Mouse (Mus musculus) embryonic stem cell, embryonic (primary cell): Measurements from ENCODE around the gene Vkorc1.

Experiments used
- CTCF ChIA-PET, 4 experiments: fragments of 300-600 bp in 2 of 4; fragments of 350-600 bp in 2 of 4; sonication (Branson Sonifier 250); formaldehyde crosslinking; loops; one replicate each; lab custom pipeline; 2022; ENCODE audit warnings: inconsistent platforms in 2 of 4; lab: Charles Lee
- POLR2A ChIA-PET, 4 experiments: fragments of 300-600 bp in 2 of 4; fragments of 350-600 bp in 2 of 4; sonication (Branson Sonifier 250); formaldehyde crosslinking; loops; one replicate each; lab custom pipeline; 2022; ENCODE audit warnings: antibody characterized with exemption in 4 of 4, inconsistent platforms in 1 of 4; lab: Charles Lee

Vkorc1 gene

DNA sequence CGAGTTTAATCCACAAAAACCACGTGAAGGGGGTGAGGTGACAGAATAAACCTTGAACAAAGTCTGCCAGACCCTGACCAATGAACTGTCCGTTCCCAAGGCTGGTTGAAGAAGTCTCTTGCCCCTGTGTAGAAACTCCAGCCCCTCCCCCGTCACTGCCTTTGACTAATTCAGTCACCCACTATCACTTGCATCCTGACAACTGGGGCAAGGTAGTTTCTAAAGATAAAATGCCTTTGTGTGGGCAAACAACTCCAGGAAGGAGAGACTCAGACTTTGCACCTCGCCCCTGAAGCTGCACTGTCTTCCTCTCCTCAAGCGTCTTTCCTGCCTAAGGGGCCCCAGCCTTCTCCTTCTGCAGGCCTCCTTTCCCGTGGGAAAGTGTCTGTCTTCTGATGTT is 4.6 kb upstream of the Vkorc1 start:
- CTCF ChIA-PET = no interaction called here
- POLR2A ChIA-PET = interaction anchor here in 2 of 4 experiments (1.0 to 5.5 kb wide), 8 partner anchors 8 to 94 kb away, joined by 3 to 40 read pairs (median 8); partner anchors contain the start of genes Fus (in 1 of the 2), Kat8 (in 1 of the 2) and Prss53 (in 1 of the 2)

DNA sequence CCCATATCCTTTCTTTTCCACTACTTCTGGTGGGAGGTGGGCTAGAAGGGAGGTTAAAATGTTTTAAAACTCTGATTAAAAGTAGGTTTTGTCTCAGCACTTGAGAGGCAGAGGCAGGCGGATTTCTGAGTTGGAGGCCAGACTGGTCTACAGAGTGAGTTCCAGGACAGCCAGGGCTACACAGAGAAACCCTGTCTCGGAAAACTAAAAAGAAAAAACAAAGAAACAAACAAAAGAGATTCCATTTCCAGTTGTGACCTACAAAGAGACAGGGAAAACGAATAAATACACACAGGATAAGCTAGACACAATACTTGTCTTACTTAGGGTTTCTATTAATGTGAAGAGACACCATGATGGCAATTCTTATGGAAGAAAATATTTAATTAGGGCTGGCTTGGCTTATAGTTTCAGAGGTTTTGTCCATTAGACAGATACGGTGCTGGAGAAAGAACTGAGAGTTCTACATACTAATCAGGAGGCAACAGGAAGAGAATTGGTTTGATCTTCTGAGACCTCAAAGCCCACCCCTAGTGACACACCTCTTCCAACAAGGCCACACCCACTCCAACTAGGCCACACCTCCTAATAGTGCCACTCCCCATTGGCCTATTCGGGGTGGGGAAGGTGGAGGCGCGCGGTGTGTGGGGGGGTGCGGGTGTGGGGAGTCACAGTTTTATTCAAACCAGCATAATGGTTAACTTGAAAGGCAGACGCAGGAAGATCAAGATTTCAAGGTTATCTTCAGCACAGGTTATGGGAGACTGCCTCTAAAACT is 3.0 kb upstream of the Vkorc1 start:
- ChIA-PET POLR2A (interaction anchor here in 3 of 4 experiments (0.6 to 5.5 kb wide), 20 partner anchors 8 to 121 kb away, joined by 3 to 40 read pairs (median 4); partner anchors contain the start of genes Kat8 (in 3 of the 3), Zfp646 (in 2 of the 3), Zfp668 (in 2 of the 3) and Fus (in 1 of the 3)), CTCF (no interaction called here)

DNA sequence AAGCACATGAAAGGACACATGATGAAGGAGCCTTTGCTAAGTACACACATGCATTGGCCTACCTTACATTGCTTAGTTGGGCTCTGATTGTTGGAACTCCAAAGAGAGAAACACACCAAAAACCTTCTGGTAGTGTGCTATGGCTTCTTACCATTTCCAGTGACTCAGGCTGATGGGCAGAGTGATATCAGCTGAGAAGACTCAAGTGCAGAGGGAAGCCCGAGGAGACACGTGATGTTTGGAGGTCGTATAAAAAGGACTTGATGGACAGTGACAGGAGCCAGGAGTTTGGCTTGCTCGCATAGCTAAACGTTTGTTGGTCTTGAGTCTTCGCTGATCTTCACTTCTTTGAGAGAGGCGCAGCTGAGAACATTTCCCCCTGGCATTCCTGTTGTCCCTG is 2.1 kb upstream of the Vkorc1 start:
- ChIA-PET POLR2A (interaction anchor here in 3 of 4 experiments (0.6 to 5.5 kb wide), 16 partner anchors 10 to 333 kb away, joined by 3 to 40 read pairs (median 4); partner anchors contain the start of genes Kat8 (in 3 of the 3), Zfp646 (in 2 of the 3), Zfp668 (in 2 of the 3) and Fus (in 1 of the 3)), CTCF (interaction anchor here in 3 of 4 experiments (0.6 to 3.4 kb wide), 3 partner anchors 14 to 24 kb away, joined by 3 to 23 read pairs (median 4); no protein-coding TSS in a partner anchor)

DNA sequence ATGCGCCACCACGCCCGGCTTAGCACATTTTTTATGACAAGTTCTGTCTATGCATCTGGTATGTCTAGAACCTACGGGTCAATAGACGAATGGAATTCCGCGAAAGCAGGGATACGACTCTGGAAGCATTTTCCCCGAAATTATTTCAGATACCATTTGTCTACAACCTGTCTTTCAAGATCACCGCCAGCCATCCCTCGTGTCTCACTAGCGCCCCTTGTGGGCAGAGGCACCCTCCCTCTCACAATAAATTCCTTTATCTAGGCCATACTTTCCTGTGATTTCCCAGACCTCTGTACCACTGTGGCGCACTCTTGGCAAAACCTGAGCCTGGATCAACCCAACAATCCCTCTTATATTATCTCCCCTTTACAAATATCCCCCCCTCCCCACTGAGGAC is 967 bp upstream of the Vkorc1 start:
- CTCF ChIA-PET = interaction anchor here in 3 of 4 experiments (0.6 to 3.4 kb wide), 8 partner anchors 9 to 221 kb away, joined by 3 to 23 read pairs (median 5); partner anchors contain the start of genes Zfp646 (in 1 of the 3) and Zfp668 (in 1 of the 3)
- POLR2A ChIA-PET = interaction anchor here (0.6 to 5.5 kb wide), 31 partner anchors 8 to 119 kb away, joined by 3 to 40 read pairs (median 5); partner anchors contain the start of genes Zfp668 (in 3 of the 4), Bckdk (in 2 of the 4), Fus (in 2 of the 4) and Zfp646 (in 2 of the 4)

DNA sequence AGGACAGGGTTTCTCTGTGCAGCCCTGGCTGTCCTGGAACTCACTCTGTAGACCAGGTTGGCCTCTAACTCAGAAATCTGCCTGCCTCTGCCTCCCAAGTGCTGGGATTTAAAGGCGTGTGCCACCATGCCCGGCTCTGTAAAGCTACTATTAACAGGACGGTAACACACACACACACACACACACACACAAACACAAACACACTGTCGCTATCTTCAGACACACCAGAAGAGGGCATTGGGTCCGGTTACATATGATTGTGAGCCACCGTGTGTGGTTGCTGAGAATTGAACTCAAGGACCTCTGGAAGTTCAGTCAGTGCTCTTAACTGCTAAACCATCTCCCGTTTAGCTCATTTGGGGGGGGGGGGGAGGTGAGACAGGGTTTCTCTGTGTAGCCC is 474 bp upstream of the Vkorc1 start:
- POLR2A ChIA-PET = interaction anchor here (0.7 to 5.5 kb wide), 61 partner anchors 8 to 566 kb away, joined by 3 to 40 read pairs (median 4); partner anchors contain the start of genes Zfp646 (in 4 of the 4), Kat8 (in 3 of the 4), Zfp668 (in 3 of the 4) and Bckdk (in 2 of the 4)

DNA sequence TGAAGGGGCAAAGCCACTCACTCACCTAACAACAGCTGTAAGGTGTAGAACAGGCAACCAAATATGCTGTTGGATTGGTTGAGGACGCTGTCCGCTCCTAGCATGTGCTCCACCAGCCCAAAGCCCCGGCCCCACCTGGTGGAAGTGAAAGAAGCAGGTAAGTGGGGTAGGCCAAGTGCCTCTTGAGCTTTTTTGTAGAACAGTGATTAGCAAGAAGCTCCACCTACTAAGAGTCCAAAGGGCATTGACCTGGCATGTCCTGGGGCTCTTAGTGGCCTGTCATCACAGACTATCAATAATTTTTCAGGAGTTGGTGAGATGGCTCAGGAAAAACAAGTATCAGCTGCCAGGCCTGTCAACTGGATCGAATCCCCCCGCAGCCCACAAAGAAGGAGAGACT is 937 bp downstream of the Vkorc1 start:
- ChIA-PET CTCF (interaction anchor here in 3 of 4 experiments (0.7 to 3.4 kb wide), 8 partner anchors 9 to 237 kb away, joined by 3 to 23 read pairs (median 4); partner anchors contain the start of gene Bckdk (in 1 of the 3)), POLR2A (interaction anchor here in 2 of 4 experiments (1.0 to 5.5 kb wide), 24 partner anchors 7 to 78 kb away, joined by 3 to 40 read pairs (median 10); partner anchors contain the start of genes Bckdk (in 2 of the 2), Kat8 (in 2 of the 2), Zfp646 (in 2 of the 2) and Zfp668 (in 2 of the 2))

More for the DNA sequence above, 474 bp upstream of the Vkorc1 start:
- CTCF ChIA-PET = interaction anchor here (0.6 to 3.4 kb wide), 20 partner anchors 8 to 715 kb away, joined by 3 to 23 read pairs (median 4); partner anchors contain the start of genes Bckdk (in 2 of the 4), Zfp668 (in 2 of the 4), 9130023H24Rik (in 1 of the 4) and Armc5 (in 1 of the 4)

DNA sequence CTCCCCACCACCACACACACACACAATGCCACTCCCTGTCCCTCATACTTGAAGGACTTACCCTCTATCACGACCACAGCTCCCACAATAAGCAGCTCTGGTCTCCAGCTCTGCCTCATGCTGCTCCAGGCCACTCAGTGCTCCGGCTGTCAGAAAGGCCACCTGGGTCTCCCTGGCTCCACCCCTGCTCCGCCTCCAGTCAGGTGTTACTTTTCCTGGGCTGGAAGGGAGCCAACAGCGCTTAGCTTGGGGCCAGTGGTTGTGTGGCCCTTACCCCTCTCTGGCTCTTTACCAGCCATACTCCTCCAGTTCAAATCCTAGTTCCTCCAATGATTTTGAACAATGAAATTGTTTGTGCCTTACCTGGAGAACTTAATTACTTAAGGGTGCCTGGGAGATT is 4.6 kb downstream of the Vkorc1 start, which contains the start of gene Prss53:
Gene Prss53, minus strand, starts transcription at position 173 of the 400 bp plus-strand sequence.
- POLR2A ChIA-PET = interaction anchor here in 3 of 4 experiments (0.6 to 7.8 kb wide), 24 partner anchors 8 to 1040 kb away, joined by 3 to 72 read pairs (median 4); partner anchors contain the start of genes Kat8 (in 2 of the 3), Zfp646 (in 2 of the 3), Hsd3b7 (in 1 of the 3) and Zfp668 (in 1 of the 3)

DNA sequence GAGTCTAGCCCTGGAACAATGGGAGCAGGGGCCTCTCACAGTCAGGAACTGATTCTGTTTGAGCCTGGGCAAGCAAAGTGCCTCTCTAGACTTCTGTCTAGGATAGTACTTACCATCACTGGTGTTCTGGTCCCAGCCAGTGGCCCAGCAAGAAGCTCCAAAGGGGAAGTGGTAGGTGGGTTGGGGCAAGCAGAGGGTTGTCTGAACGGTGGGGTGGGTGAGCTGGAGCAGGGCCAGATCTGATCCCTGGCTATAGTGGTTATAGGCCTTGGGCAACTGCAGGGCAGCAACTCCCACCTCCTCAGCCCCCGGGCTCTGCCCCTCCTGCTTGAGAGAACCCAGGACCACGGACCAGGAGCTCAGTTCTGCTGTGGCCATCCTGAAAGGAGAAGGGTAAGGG is 6.6 kb downstream of the Vkorc1 start:
- POLR2A ChIA-PET = interaction anchor here (0.5 to 7.8 kb wide), 19 partner anchors 8 to 361 kb away, joined by 3 to 72 read pairs (median 4); partner anchors contain the start of genes Kat8 (in 2 of the 4), Zfp646 (in 2 of the 4), Zfp668 (in 2 of the 4) and Bckdk (in 1 of the 4)
- CTCF ChIA-PET = interaction anchor here in 1 of 4 experiments (1.1 kb wide), 1 partner anchor 18 kb away, joined by 3 read pairs; no protein-coding TSS in a partner anchor

More for the DNA sequence above, 4.6 kb downstream of the Vkorc1 start, which contains the start of gene Prss53:
- CTCF ChIA-PET = interaction anchor here in 2 of 4 experiments (0.7 to 1.5 kb wide), 2 partner anchors 9 to 218 kb away, joined by 3 to 5 read pairs; no protein-coding TSS in a partner anchor

DNA sequence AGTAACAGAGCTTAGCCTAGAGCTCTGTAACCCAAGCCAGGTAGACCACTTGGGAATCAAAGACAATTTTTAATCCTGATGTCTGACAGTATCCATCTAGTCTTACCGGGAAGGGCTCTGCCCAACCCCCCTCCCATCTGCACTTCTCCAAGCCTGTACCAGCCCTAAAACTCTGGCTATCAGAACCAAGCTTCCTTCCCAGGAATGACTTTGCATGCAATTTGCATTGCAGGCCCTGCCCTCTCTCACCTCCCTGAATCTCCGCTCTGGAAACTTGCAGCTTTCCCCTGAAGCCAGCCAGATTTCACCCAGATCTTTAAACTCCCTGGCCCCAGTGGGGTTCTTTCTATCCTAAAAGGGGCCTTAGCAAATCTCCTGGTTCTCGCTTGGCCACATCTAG is 7.6 kb downstream of the Vkorc1 start:
- ChIA-PET CTCF (interaction anchor here in 3 of 4 experiments (0.7 to 2.4 kb wide), 7 partner anchors 8 to 837 kb away, joined by 3 to 8 read pairs (median 4); partner anchors contain the start of genes Gm21974 (in 1 of the 3), Kat8 (in 1 of the 3) and Vkorc1 (in 1 of the 3)), POLR2A (interaction anchor here in 3 of 4 experiments (0.6 to 7.8 kb wide), 34 partner anchors 8 to 160 kb away, joined by 3 to 72 read pairs (median 5); partner anchors contain the start of genes Kat8 (in 3 of the 3), Bckdk (in 2 of the 3), Gm21974 (in 2 of the 3) and Vkorc1 (in 2 of the 3))

DNA sequence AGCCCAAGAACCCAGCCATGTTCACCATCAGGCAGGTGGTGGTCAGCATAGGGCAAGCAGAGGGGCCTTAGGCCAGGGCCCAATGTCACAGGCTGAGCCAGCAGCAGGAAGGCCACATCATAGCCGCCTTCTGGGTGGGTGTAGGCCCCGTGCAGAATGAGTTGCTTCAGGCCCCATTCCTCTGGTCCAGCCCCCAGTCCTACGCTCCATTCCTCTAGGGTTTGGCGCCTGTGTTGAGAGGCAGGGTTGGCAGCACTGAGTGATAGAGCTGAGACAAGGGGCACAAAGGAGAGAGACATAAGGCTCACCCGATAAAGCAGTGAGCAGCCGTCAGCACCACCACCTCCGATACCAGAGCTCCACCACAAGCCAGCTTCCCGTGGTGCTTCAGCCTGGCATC is 8.2 kb downstream of the Vkorc1 start:
- CTCF ChIA-PET = interaction anchor here in 2 of 4 experiments (0.6 to 2.4 kb wide), 6 partner anchors 8 to 213 kb away, joined by 3 to 8 read pairs (median 4); partner anchors contain the start of genes Gm21974 (in 1 of the 2), Kat8 (in 1 of the 2) and Vkorc1 (in 1 of the 2)
- POLR2A ChIA-PET = interaction anchor here in 3 of 4 experiments (1.0 to 7.8 kb wide), 30 partner anchors 8 to 159 kb away, joined by 3 to 72 read pairs (median 6); partner anchors contain the start of genes Kat8 (in 3 of the 3), Bckdk (in 2 of the 3), Gm21974 (in 2 of the 3) and Vkorc1 (in 2 of the 3)

DNA sequence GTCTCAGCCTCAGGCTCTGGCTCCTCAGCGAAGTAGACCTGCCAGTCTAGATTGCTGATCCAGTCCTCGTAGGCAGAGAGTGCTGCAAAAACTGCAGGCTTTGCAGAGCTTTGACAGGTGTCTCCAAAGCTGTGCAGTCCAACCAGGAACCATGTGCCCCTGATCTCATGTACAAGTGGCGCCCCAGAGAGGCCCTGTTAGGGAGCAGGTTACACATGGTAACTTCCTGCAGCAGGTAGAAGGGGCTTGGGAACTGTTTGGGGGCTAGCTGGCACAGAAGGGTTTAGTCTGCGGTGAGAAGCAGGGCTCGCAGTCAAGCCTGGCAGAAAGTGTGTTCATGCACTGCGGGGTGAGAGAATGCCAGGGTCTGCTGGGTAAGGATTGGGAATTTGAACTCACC is 8.9 kb downstream of the Vkorc1 start:
- ChIA-PET CTCF (interaction anchor here in 1 of 4 experiments (0.8 to 2.4 kb wide), 3 partner anchors 9 to 212 kb away, joined by 4 to 8 read pairs (median 6); partner anchors contain the start of gene Vkorc1), POLR2A (interaction anchor here in 3 of 4 experiments (0.6 to 7.8 kb wide), 19 partner anchors 9 to 381 kb away, joined by 3 to 72 read pairs (median 6); partner anchors contain the start of genes Gm21974 (in 2 of the 3), Kat8 (in 2 of the 3), Vkorc1 (in 2 of the 3) and Zfp646 (in 2 of the 3))

DNA sequence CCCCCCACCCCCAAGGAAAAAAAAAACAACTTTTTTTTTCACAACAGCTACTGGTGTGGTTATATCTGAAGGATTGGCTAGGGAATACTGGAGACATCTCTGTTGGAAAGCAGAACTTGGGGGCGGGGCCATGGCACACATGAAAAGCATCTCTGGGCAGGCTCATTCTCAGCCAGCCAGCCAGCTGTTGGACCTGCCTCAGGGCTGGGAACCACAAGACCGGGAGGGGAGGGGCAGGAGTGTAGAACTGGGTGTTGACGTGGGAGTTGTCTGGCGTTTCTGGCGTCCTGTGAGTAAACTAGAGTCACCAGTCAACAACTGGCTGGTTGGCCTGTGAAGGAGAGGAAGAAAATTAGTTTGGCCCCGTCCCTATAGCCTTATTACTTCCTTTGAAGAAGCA is 9.5 kb downstream of the Vkorc1 start:
- ChIA-PET CTCF (interaction anchor here in 1 of 4 experiments (0.8 to 2.4 kb wide), 2 partner anchors 10 to 33 kb away, joined by 6 to 8 read pairs; partner anchors contain the start of gene Vkorc1), POLR2A (interaction anchor here in 3 of 4 experiments (0.6 to 7.8 kb wide), 17 partner anchors 10 to 630 kb away, joined by 3 to 72 read pairs (median 3); partner anchors contain the start of genes Gm21974 (in 2 of the 3), Kat8 (in 2 of the 3), Vkorc1 (in 2 of the 3) and Zfp646 (in 2 of the 3))

DNA sequence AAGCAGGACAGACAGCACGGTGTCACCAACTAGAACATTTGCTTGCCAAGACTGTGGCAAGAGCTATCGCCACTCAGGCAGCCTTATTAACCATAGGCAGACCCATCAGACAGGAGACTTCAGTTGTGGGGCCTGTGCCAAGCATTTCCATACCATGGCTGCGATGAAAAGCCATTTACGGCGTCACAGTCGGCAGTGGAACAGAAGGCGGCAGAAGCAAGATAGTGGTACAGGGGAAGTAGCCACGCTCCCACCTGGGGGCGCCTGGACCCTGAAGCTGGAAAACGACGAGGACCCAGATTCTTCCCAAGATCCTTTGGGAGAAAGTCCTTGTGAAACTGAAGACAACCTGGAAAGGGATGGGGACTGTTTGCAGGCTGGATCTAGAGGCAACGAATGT is 15.0 kb downstream of the Vkorc1 start:
- CTCF ChIA-PET = no interaction called here
- POLR2A ChIA-PET = interaction anchor here in 3 of 4 experiments (0.6 to 2.0 kb wide), 9 partner anchors 9 to 419 kb away, joined by 3 to 8 read pairs (median 4); partner anchors contain the start of genes Gm21974 (in 1 of the 3), Prss53 (in 1 of the 3) and Vkorc1 (in 1 of the 3)

DNA sequence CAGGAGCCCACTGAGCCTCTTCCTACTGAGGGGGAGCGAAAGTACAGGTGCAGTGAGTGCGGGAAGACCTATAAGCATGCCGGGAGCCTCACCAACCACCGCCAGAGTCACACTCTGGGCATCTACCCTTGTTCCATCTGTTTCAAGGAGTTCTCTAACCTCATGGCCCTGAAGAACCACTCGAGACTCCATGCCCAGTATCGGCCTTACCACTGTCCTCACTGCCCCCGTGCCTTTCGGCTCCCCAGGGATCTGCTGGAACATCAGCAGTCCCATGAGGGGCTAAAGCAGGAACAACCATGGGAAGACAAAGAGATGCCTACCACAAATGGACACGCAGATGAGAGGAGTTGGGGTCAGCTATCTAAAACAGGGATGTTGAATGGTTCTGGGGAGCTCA is 16.1 kb downstream of the Vkorc1 start:
- ChIA-PET POLR2A (interaction anchor here (0.6 to 2.0 kb wide), 9 partner anchors 9 to 248 kb away, joined by 3 to 8 read pairs (median 4); partner anchors contain the start of genes Prss53 (in 2 of the 4), Bckdk (in 1 of the 4), Gm21974 (in 1 of the 4) and Pycard (in 1 of the 4)), CTCF (interaction anchor here in 1 of 4 experiments (0.8 kb wide), 1 partner anchor 63 kb away, joined by 3 read pairs; no protein-coding TSS in a partner anchor)

DNA sequence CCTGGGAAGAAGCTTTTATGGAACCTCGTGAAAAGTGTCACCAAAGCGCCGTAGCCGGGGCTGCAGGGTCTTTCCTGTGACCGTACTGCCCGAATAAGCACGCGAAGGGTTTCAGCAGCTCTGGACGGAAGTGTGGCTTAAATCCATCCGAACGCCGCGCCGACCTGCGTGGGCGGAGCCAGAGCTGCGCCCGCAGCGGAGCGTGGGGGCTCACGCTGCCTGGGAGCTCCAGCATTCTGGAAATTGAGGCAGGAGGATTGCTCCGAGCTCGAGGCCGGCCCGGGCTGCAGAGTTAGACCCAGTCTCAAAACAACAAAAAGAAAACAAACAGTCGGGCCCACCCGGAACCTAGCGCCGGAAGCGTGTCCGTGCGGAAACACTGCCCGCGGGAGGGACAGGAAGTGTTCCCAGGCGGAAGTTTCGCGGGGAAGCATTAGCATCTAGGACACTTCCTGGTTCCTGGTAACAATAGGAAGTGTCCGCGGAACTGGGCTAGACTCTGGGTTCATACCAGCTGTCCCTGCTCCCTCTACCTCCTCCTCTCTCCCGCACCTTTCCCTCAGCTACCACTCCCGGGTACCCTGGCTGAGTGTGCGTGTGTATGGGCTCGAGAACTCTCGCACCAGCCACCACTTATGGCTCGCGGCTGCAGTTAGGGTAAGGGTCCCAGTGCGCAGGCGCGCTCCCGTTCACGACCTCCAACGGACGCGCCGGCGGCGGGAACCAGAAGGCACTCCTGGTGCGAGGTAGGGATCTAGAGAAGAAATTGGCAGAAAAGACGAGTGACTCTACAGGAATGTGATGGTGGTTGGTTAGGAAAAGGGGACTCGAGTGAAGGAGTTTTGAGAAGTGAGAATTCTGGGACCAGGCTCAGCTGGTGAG is 18.7 kb downstream of the Vkorc1 start, which contains the start of gene Zfp668:
Gene Zfp668, minus strand, starts transcription at position 362 of the 882 bp plus-strand sequence.
- CTCF ChIA-PET = interaction anchor here in 3 of 4 experiments (0.6 to 2.3 kb wide), 11 partner anchors 9 to 201 kb away, joined by 3 to 12 read pairs (median 4); partner anchors contain the start of genes Gm21974 (in 2 of the 3) and Vkorc1 (in 2 of the 3)
- POLR2A ChIA-PET = interaction anchor here (0.6 to 5.6 kb wide), 64 partner anchors 9 to 1449 kb away, joined by 3 to 72 read pairs (median 4); partner anchors contain the start of genes Gm21974 (in 3 of the 4), Vkorc1 (in 3 of the 4), Fus (in 2 of the 4) and Kat8 (in 2 of the 4)
